Mouse (Mus musculus): ENCODE results near the gene Pot1a. TPM values are rescaled to one million over a fixed set of nuclear protein-coding genes. Genes with fewer than 3 reads are reported as not detected.

Pot1a gene
- polyA plus RNA-seq (2012; rRNA removed) (25.8 and 28.6 TPM in 2 replicates), polyA plus RNA-seq (2014; fragmentation: Nextera tagmentation; extraction: Ambion mirVana) (33.2 and 34.5 TPM in 2 replicates)

DNA sequence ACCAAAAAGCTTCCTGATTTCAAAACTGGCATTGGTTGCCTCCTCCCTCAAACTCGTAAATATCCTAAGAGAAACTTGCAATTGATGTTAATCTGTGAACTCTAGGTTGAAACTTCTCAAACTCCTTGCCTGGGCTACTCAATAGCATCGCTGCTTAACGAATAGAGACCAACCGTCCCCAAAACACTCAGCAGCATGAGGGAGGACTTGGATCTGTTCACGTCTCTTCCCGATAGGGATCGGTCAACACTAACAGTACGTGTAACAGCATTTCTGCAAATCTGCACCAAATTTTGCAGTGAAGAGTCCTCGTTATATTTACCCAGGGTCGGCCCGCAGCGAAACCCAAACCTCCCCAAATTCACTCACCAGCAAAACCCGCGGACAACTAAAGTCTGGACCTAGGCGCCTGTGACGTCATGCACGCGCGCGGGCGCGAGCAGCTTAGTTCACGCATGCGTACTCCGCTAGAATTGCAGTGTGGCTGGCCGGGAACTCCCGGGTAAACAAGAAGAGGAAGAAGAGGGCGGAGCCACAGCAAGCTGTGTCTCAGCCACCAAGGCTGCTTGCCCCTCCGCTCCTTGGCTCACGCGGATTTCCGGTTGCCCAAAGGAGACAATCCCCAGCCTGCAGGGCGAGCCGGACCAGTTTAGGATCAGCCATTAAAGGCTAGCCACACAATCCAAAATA, at the start of gene Pot1a:
Gene Pot1a, minus strand, starts transcription at position 441 of the 690 bp plus-strand sequence.
- no peaks in the 10 kb centered on the region for H3K9me3 ChIP-seq (ENCODE audit: control insufficient read depth, low read length)
- H3K36me3 ChIP-seq (ENCODE audit: control insufficient read depth, insufficient read depth, low read length), result peaks cover 6% of the 10 kb centered on the region; the same call in 1 of the 2 replicates
- H3K27ac ChIP-seq (replicated peaks; ENCODE audit: low read depth, low read length), result peak within 1 kb of the TSS; percentile 67
- peak; percentile 98 for ATAC-seq (ENCODE audit: low FRiP score, low read depth)
- peak; percentile 98 for DNase-seq (ENCODE audit: low spot score)
- H3K4me3 ChIP-seq (replicated peaks; ENCODE audit: low read length), result peak within 1 kb of the TSS; percentile 62
- peak within 1 kb of the TSS; percentile 62 for H3K4me2 ChIP-seq (replicated peaks; ENCODE audit: low read depth, low read length, severe bottlenecking)
- H3K9ac ChIP-seq (ENCODE audit: low read depth, low read length, severe bottlenecking), result peak within 1 kb of the TSS; percentile 62
- under 1% methylated on average over 34 of the region's 34 CpGs for WGBS
- no peaks in the 10 kb centered on the region for H3K27me3 ChIP-seq (ENCODE audit: control insufficient read depth, insufficient read depth, low read length)
- H3K4me1 ChIP-seq (ENCODE audit: control insufficient read depth, insufficient read depth, low read length), result peaks cover 8% of the 10 kb centered on the region; the same call in 1 of the 2 replicates
- TF ChIP-seq POLR2A (IDR thresholded peaks at IDR 0.05; ENCODE audit: borderline replicate concordance, extremely low read depth, insufficient read depth, insufficient read length), result peak; percentile 96; the same call in 1 of the 2 replicates

DNA sequence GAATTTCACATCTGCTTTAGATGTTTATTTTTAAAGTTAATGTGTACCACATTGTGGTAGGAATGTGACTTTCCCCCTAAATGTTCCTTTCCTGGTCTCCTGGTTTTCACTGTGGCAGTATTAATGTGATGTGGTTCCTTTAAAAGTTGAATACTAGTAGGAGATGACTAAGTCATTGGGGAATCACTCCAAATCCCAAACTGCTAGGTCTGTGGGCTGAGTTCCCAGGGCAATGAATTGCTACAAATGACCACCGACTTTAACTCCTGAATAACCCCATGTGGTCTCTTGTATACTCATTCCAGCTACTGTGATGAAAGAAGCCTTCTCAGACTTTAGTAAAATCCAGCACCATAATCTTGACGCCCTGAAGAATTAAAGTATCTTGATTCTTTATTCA, 27.2 kb upstream of the Pot1a start:
- H3K27me3 ChIP-seq (ENCODE audit: control insufficient read depth, insufficient read depth, low read length), result no peaks in the 10 kb centered on the region
- no peak for TF ChIP-seq POLR2A (IDR thresholded peaks at IDR 0.05; ENCODE audit: borderline replicate concordance, extremely low read depth, insufficient read depth, insufficient read length)
- H3K9ac ChIP-seq (ENCODE audit: low read depth, low read length, severe bottlenecking), result no peak overlapping the region
- H3K4me3 ChIP-seq (replicated peaks; ENCODE audit: low read length), result no peak overlapping the region
- no peaks in the 10 kb centered on the region for H3K9me3 ChIP-seq (ENCODE audit: control insufficient read depth, low read length)
- 45% methylated on average over 2 of the region's 2 CpGs for WGBS
- H3K27ac ChIP-seq (replicated peaks; ENCODE audit: low read depth, low read length), result no peak overlapping the region
- no peak for DNase-seq (ENCODE audit: low spot score)
- no peaks in the 10 kb centered on the region for H3K4me1 ChIP-seq (ENCODE audit: control insufficient read depth, insufficient read depth, low read length)
- no peak overlapping the region for H3K4me2 ChIP-seq (replicated peaks; ENCODE audit: low read depth, low read length, severe bottlenecking)
- H3K36me3 ChIP-seq (ENCODE audit: control insufficient read depth, insufficient read depth, low read length), result no peaks in the 10 kb centered on the region
- no peak for ATAC-seq (ENCODE audit: low FRiP score, low read depth)

GRCm38 (mm10) chr6:25806021-25806420, 3.0 kb downstream of the Pot1a start:
- Histone ChIP-seq H3K36me3 (ENCODE audit: control insufficient read depth, insufficient read depth, low read length) (peaks cover 11% of the 10 kb centered on the region), H3K27ac (replicated peaks; ENCODE audit: low read depth, low read length) (no peak overlapping the region), H3K4me3 (replicated peaks; ENCODE audit: low read length) (no peak overlapping the region), H3K27me3 (ENCODE audit: control insufficient read depth, insufficient read depth, low read length) (no peaks in the 10 kb centered on the region), H3K4me2 (replicated peaks; ENCODE audit: low read depth, low read length, severe bottlenecking) (no peak overlapping the region), H3K9me3 (ENCODE audit: control insufficient read depth, low read length) (no peaks in the 10 kb centered on the region), H3K4me1 (ENCODE audit: control insufficient read depth, insufficient read depth, low read length) (peaks cover 8% of the 10 kb centered on the region; the same call in 1 of the 2 replicates), H3K9ac (ENCODE audit: low read depth, low read length, severe bottlenecking) (no peak overlapping the region)
- ATAC-seq (ENCODE audit: low FRiP score, low read depth) (no peak), DNase-seq (ENCODE audit: low spot score) (no peak)
- WGBS, result 90% methylated on average over 3 of the region's 3 CpGs
- no peak for TF ChIP-seq POLR2A (IDR thresholded peaks at IDR 0.05; ENCODE audit: borderline replicate concordance, extremely low read depth, insufficient read depth, insufficient read length)

DNA sequence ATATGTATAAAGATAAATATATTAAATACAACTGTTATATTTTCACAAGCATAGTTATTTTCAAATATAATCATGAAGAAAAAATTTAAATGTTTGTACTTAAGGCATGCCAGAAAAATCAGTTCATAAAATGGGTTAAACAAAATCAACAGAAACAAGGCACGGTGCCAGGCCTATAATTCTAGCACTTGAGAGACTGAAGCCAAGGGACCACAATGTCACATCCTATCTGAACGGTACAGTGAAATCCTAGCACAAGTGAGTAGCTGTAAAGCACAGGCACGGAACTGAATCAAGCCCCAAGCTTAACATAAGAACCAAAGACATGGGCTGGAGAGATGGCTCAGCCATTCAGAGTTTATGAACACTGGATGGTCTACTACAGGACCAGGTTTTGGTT, 6.8 kb downstream of the Pot1a start:
- Histone ChIP-seq H3K9me3 (ENCODE audit: control insufficient read depth, low read length) (no peaks in the 10 kb centered on the region), H3K4me2 (replicated peaks; ENCODE audit: low read depth, low read length, severe bottlenecking) (no peak overlapping the region), H3K4me1 (ENCODE audit: control insufficient read depth, insufficient read depth, low read length) (peaks cover 3% of the 10 kb centered on the region; the same call in 1 of the 2 replicates), H3K4me3 (replicated peaks; ENCODE audit: low read length) (no peak overlapping the region), H3K27ac (replicated peaks; ENCODE audit: low read depth, low read length) (no peak overlapping the region), H3K27me3 (ENCODE audit: control insufficient read depth, insufficient read depth, low read length) (no peaks in the 10 kb centered on the region), H3K36me3 (ENCODE audit: control insufficient read depth, insufficient read depth, low read length) (peaks cover 17% of the 10 kb centered on the region), H3K9ac (ENCODE audit: low read depth, low read length, severe bottlenecking) (no peak overlapping the region)
- DNase-seq (ENCODE audit: low spot score), result peak; percentile 6
- no peak for ATAC-seq (ENCODE audit: low FRiP score, low read depth)
- WGBS, result 54% methylated on average over 3 of the region's 3 CpGs
- no peak for TF ChIP-seq POLR2A (IDR thresholded peaks at IDR 0.05; ENCODE audit: borderline replicate concordance, extremely low read depth, insufficient read depth, insufficient read length)

DNA sequence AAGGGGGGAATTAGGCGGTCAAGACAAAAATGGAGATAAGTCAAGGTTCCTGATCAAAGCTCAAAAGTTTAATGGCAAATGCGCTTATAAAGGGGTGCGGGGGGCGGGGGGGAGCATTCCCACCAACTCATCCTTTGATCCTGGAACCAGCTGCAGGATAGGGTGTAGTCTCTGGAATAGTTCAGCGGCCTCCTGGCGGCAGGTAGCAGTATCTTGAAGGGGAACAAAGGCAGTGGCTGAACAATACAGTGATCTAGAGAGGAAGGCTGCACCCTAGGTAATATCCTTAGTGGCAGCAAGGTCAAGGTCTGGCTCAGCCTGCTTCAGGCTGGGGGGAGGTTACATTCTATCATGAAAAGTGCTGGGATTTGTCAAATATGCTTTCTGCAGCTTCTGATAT, 7.8 kb downstream of the Pot1a start:
- Histone ChIP-seq H3K4me1 (ENCODE audit: control insufficient read depth, insufficient read depth, low read length) (no peaks in the 10 kb centered on the region), H3K36me3 (ENCODE audit: control insufficient read depth, insufficient read depth, low read length) (peaks cover 22% of the 10 kb centered on the region), H3K9ac (ENCODE audit: low read depth, low read length, severe bottlenecking) (no peak overlapping the region), H3K9me3 (ENCODE audit: control insufficient read depth, low read length) (no peaks in the 10 kb centered on the region), H3K4me3 (replicated peaks; ENCODE audit: low read length) (no peak overlapping the region), H3K27ac (replicated peaks; ENCODE audit: low read depth, low read length) (no peak overlapping the region), H3K27me3 (ENCODE audit: control insufficient read depth, insufficient read depth, low read length) (no peaks in the 10 kb centered on the region), H3K4me2 (replicated peaks; ENCODE audit: low read depth, low read length, severe bottlenecking) (no peak overlapping the region)
- 93% methylated on average over 6 of the region's 6 CpGs for WGBS
- no peak for ATAC-seq (ENCODE audit: low FRiP score, low read depth)
- no peak for TF ChIP-seq POLR2A (IDR thresholded peaks at IDR 0.05; ENCODE audit: borderline replicate concordance, extremely low read depth, insufficient read depth, insufficient read length)
- DNase-seq (ENCODE audit: low spot score), result no peak
